Mouse (Mus musculus) G1E-ER4 (cell line): ENCODE measurements at regions not wholly inside any gene's neighbourhood (a gene's known extent, or its start where the extent isn't known, plus 50 kb on each side); places are given as distances from the start of the nearest gene placed in this dataset.

Experiments used
- GATA1 ChIP-seq: IDR thresholded peaks from one replicate; pipeline ENCODE4 v1.8.0; 2012; ENCODE audit warnings: low read length, inconsistent platforms

DNA sequence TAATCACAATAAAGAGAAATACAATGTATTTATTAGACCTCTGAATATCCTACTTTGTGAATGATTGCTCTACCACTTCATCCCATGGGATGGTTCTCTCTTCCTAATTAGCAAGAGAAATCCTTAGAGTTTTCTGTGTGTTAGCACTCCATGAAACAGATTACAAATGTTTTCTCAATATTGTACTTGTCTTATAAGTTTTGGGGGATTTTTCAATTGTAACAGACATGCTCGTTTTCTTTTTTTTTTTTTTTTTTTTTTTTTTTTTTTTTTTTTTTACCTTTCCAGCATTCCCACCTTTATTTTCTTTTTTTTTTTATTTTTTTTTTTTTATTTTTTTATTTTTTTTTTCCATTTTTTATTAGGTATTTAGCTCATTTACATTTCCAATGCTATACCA, 312.3 kb downstream of the Mex3b start:
- TF ChIP-seq GATA1 = no peak

- TF ChIP-seq GATA1 = no peak
Measured at GRCm38 (mm10) chr7:83186341-83186740, 319.2 kb downstream of the Mex3b start.

DNA sequence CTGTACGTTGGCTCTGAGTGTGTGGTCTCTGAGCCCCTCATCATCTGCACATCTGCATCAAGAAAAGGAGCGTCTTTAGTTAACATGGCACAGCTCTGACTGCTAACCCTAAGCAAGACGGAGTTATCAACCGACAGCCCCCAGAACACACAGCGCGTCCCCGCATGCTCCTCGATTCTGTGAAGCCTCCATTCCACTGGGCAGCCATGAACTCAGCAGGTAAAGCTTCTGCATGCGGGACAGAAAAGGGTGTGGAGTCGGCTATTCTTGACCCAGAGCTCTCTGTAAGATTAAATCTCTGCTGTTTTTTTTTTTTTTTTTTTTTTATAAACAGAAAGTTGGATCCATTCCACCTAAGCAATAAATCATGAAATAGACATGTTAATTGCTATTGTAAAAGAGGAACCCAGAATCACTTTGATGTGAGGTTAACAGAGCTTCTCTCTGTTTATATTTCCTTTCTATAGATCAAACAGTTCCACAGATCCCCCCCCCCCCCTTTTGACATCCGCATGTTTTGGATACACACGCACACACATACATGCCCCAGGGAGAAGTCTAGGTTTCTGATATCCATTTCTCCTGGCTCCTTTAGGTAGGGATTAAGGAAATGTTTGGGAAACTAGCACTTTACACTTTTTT, 328.9 kb downstream of the Mex3b start:
- TF ChIP-seq GATA1 = no peak

DNA sequence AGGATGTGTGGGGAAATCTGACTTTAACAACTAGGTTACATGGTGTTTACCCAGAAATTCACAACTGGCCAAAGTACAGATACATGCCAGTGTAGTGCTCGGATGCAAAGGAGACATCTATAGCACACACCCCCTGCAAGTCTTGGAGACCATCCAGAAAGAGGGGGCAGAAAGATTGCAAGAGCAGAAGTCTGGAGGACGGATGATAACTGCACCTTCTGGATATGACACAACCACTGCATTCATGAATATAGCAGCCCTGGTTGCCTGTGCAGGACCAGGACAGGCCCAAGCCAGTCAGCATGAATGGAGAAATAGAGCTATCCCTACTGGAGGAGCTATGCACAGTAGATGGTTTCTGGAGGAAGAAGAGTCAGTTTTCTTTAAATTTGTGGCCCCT, 330.4 kb downstream of the Mex3b start:
- no peak for TF ChIP-seq GATA1

- TF ChIP-seq GATA1 = no peak
Measured at GRCm38 (mm10) chr7:83201126-83201686, 334.1 kb downstream of the Mex3b start.

DNA sequence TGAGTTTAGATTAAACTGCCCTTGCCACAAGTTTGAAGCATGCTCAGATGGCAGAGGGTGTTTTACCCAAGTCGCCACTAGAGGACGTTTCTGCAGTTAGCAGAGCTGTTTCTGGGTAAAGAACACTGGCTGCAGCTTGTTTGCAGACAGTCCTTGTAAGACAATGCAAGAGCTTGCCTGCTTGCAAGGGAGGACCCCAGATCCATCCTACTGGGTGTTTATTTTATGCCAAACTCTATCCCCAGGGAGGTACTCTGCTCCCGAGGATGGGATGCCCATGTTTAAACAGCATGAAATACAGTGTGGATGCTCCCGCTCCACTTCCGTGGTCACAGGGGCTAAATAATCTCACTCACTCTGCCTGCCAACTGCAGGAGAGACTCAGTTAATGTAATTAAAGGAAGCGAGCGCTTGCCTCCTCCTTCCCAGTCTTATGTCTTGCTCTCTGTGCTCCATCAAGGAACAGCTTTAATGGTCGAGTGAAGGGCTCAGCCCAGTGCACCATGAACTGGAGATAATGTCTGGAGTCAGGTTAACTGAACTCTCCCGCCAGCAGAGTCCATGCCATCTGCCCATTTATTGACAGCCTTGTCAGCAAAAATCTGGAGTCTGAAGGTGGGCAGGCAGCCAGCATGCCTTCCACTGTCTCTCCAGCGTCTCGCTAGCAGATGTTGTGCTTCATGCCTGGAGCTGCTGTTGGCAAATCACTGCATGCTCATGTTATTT, 334.8 kb downstream of the Mex3b start:
- TF ChIP-seq GATA1 = no peak

- no peak for TF ChIP-seq GATA1
Measured at GRCm38 (mm10) chr7:83203311-83204012, 336.3 kb downstream of the Mex3b start.

DNA sequence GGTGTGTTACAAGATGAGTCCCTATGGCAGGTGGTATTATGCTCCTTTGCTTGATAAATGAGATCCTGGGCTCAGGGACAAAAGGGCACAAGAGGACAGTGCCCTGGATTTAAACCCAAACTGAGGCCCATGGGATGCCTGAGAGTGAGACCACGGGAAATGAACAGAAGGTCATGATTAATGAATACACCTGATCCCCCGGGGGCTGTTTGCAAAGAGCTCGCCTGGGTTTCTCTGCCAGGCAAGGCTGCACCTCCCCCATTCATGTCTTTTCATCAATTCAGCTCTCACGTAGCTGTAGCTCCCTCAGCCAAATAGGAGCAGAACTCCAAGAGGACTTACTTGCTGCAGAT, 336.9 kb downstream of the Mex3b start:
- no peak for TF ChIP-seq GATA1

GRCm38 (mm10) chr7:83204701-83205100, 337.6 kb downstream of the Mex3b start:
- no peak for TF ChIP-seq GATA1

DNA sequence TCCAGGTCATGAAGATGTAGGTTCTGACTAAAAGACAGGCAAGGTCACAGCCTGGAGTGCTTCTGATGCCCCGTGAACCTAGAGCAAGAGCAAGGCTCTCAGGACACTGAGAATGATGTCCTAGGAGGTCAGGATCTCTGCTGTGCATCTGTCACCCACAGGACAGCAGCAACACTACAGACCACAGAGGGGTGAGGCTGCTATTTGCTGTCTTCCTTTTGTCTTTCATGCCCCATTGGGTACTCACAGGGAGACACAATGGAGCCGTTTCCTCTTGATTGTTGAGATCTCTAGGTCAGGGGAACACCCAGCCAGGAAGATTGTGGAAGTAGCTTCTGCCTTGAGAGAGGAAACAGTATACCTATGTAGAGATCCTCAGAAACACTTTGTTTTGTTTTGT, 339.9 kb downstream of the Mex3b start:
- no peak for TF ChIP-seq GATA1

GRCm38 (mm10) chr7:83211611-83212010, 344.5 kb downstream of the Mex3b start:
- TF ChIP-seq GATA1 = no peak

DNA sequence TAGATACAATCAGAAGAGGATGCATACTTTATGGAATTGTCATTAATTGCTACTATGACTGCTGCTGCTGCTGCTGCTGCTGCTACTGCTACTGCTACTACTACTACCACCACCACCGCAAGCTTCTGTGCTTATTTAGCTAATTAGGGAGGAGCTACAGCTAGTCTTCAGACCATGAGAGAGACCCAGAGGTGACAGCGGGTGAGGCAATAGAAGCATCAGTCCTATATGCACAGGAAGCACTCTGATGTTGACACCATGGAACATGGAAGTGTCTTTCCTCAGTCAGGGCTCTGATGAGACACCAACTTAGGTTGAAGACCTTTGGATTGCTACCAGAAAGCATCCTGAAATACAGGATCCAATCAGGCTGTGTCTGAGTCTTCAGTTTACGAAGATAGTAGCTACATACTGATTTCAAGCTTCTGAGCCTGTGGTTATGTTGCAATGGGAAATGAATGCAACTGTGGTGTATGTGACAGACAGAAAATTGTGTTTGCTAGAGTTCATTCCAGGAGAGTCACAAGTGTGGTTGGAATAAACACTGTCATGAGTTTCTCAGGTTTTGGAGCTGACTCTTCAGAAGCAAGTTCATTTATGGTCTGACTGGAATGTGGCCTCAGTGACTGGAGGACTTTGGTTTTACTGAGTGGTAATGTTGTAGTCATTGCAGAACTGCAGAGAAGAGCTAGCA, 355.0 kb downstream of the Mex3b start:
- no peak for TF ChIP-seq GATA1

GRCm38 (mm10) chr7:83227262-83228108, 357.2 kb upstream of the Tmc3 start:
- no peak for TF ChIP-seq GATA1

GRCm38 (mm10) chr7:83230496-83231325, 354.0 kb upstream of the Tmc3 start:
- no peak for TF ChIP-seq GATA1

DNA sequence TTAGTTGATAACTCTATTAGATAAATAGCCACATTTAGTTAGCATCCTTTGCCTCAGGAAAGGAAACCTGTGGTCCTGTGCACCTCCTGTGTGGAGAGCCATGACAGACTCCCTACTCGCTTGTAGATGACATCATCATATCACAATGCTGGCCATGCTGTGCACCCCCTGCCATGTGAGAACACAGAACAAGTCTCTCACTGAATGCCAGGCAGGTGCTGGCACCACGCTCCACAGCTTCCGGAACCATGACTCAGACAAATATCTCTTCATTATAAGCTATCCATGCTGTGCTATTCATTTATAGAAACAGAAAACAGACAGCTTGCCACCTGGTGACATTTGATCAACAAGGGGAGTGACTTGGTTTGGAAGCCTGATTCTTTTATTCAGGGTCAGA, 349.1 kb upstream of the Tmc3 start:
- no peak for TF ChIP-seq GATA1
